Mouse (Mus musculus): Measurements from ENCODE around the gene Prox1. TPM values are rescaled to one million over a fixed set of nuclear protein-coding genes. Genes with fewer than 3 reads are reported as not detected.

Prox1 gene
- polyA plus RNA-seq, 1 experiment from 2014 or later: 16.4 TPM

DNA sequence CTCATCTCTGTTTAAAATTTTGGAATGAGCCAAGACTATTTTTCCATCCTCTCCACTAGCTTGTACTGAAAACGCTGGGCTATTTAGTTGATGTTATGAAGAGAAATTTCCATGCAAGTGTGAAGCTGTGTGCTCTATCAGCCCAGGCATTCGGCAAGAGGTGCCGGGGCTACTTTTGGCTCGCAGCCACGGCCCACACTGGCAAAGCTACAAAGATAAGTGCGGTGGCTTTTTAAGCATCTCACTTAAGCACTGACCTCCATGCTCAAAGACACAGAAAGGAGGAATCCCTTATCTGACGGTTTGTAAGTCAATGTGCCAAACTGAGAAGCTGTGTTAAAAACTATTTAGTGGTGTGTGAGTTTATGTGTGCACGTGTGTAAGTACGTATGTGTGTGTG is 26.9 kb downstream of the Prox1 start:
- peak; percentile 65 for ATAC-seq (replicated peaks; ENCODE audit: extremely low read depth, insufficient read depth, low FRiP score)
- peaks cover 30% of the 10 kb centered on the region for H3K4me1 ChIP-seq (ENCODE audit: control insufficient read depth, insufficient read depth, low read length)

DNA sequence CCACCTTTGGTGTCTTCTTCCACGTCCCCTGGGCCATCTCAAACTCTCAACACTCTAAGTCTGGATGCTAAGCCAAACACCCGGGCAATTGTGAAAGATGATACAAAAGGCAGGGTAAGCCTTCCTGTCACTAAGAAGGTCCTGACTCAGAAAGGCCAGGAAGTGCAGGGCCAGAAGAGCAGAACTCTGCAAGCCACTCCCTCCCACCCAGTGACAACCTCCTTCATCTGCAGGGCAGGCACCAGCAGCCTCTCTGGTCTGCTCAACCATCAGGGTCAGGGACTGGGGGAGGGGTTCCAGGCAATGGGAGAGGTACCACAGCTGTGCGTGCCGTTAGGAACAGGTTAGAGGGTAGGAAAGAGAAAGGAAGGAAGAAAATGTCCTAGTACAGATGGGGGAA is 27.9 kb downstream of the Prox1 start:
- H3K4me1 ChIP-seq (ENCODE audit: control insufficient read depth, insufficient read depth, low read length): peaks cover 28% of the 10 kb centered on the region
- 35% methylated on average over 4 of the region's 4 CpGs for WGBS

More for the DNA sequence above, 26.9 kb downstream of the Prox1 start:
- no peaks in the 10 kb centered on the region for H3K27me3 ChIP-seq (ENCODE audit: control insufficient read depth, insufficient read depth, low read length)
- peak overlapping the region; percentile 92 for H3K27ac ChIP-seq (ENCODE audit: low read length)
- peak overlapping the region; percentile 20; the same call in 1 of the 2 replicates for H3K4me2 ChIP-seq (ENCODE audit: low read depth, low read length)
- H3K4me3 ChIP-seq (ENCODE audit: low read length): no peak overlapping the region
- WGBS: 28% methylated on average over 9 of the region's 9 CpGs
- no peak overlapping the region; the same call in 1 of the 2 replicates for H3K9ac ChIP-seq (ENCODE audit: low read length)
- H3K36me3 ChIP-seq (ENCODE audit: control insufficient read depth, insufficient read depth): no peaks in the 10 kb centered on the region
- no peaks in the 10 kb centered on the region for H3K9me3 ChIP-seq (replicated peaks; ENCODE audit: control insufficient read depth, low read length)

DNA sequence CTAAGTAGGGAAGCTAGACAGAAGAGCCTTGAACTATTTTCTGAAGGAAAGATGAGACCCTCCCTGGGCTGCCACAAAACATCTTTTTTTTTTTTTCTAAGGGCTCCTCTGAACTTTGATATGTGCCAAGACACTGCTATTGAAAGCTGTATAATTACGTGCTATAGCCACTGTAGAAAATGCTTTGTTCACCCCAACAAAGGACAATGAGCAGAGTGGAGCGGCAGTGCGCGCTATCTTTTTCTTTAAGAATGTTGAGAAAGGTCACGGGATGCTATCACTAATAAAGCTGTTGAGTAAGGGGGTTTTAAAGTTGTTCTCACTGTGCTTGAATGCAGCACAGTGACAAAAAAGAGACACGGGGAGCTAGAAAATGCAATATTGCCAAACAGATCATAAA is 30.0 kb downstream of the Prox1 start:
- H3K4me1 ChIP-seq (ENCODE audit: control insufficient read depth, insufficient read depth, low read length): peaks cover 25% of the 10 kb centered on the region
- H3K27ac ChIP-seq (ENCODE audit: low read length): no peak overlapping the region
- H3K4me2 ChIP-seq (ENCODE audit: low read depth, low read length): no peak overlapping the region
- WGBS: 66% methylated on average over 6 of the region's 6 CpGs
- no peak for ATAC-seq (replicated peaks; ENCODE audit: extremely low read depth, insufficient read depth, low FRiP score)
- peaks cover 6% of the 10 kb centered on the region; the same call in 1 of the 2 replicates for H3K36me3 ChIP-seq (ENCODE audit: control insufficient read depth, insufficient read depth)
- H3K4me3 ChIP-seq (ENCODE audit: low read length): no peak overlapping the region
- H3K9ac ChIP-seq (ENCODE audit: low read length): no peak overlapping the region
- H3K9me3 ChIP-seq (replicated peaks; ENCODE audit: control insufficient read depth, low read length): no peaks in the 10 kb centered on the region
- no peaks in the 10 kb centered on the region for H3K27me3 ChIP-seq (ENCODE audit: control insufficient read depth, insufficient read depth, low read length)

More for the DNA sequence above, 27.9 kb downstream of the Prox1 start:
- peak overlapping the region; percentile 92 for H3K27ac ChIP-seq (ENCODE audit: low read length)
- H3K36me3 ChIP-seq (ENCODE audit: control insufficient read depth, insufficient read depth): peaks cover 6% of the 10 kb centered on the region; the same call in 1 of the 2 replicates
- no peak overlapping the region for H3K4me2 ChIP-seq (ENCODE audit: low read depth, low read length)
- no peak for ATAC-seq (replicated peaks; ENCODE audit: extremely low read depth, insufficient read depth, low FRiP score)
- H3K27me3 ChIP-seq (ENCODE audit: control insufficient read depth, insufficient read depth, low read length): no peaks in the 10 kb centered on the region
- H3K9ac ChIP-seq (ENCODE audit: low read length): no peak overlapping the region
- no peak overlapping the region for H3K4me3 ChIP-seq (ENCODE audit: low read length)
- H3K9me3 ChIP-seq (replicated peaks; ENCODE audit: control insufficient read depth, low read length): no peaks in the 10 kb centered on the region

GRCm38 (mm10) chr1:190139711-190140405 is 30.7 kb downstream of the Prox1 start:
- Histone ChIP-seq H3K27ac (ENCODE audit: low read length) (no peak overlapping the region), H3K36me3 (ENCODE audit: control insufficient read depth, insufficient read depth) (peaks cover 6% of the 10 kb centered on the region; the same call in 1 of the 2 replicates), H3K9me3 (replicated peaks; ENCODE audit: control insufficient read depth, low read length) (no peaks in the 10 kb centered on the region), H3K4me2 (ENCODE audit: low read depth, low read length) (no peak overlapping the region), H3K27me3 (ENCODE audit: control insufficient read depth, insufficient read depth, low read length) (no peaks in the 10 kb centered on the region), H3K4me1 (ENCODE audit: control insufficient read depth, insufficient read depth, low read length) (peaks cover 22% of the 10 kb centered on the region), H3K4me3 (ENCODE audit: low read length) (no peak overlapping the region), H3K9ac (ENCODE audit: low read length) (no peak overlapping the region)
- 83% methylated on average over 13 of the region's 13 CpGs for WGBS
- no peak for ATAC-seq (replicated peaks; ENCODE audit: extremely low read depth, insufficient read depth, low FRiP score)

DNA sequence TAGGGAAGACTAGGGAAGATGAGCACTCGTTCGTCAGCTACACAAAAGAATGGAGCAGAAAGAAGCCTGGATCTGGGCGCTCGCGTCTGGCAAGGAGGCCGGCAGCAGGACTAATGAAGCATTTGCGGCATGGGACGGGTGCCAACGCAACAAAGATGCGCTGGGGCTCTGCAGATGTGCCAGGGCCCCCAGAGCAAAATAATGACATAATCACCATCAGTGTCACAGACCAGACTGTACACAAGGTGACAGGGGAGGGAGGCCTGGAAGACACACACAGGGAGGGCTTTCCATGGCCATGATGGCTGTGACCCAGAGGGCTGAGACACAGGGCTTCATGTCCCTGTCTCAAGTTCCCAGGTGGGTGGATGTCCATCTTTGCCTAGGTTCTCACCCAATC is 32.6 kb downstream of the Prox1 start:
- peaks cover 11% of the 10 kb centered on the region; the same call in 1 of the 2 replicates for H3K36me3 ChIP-seq (ENCODE audit: control insufficient read depth, insufficient read depth)
- peaks cover 8% of the 10 kb centered on the region; the same call in 1 of the 2 replicates for H3K4me1 ChIP-seq (ENCODE audit: control insufficient read depth, insufficient read depth, low read length)
- no peak overlapping the region for H3K27ac ChIP-seq (ENCODE audit: low read length)
- WGBS: 78% methylated on average over 10 of the region's 10 CpGs
- no peak for ATAC-seq (replicated peaks; ENCODE audit: extremely low read depth, insufficient read depth, low FRiP score)
- H3K9me3 ChIP-seq (replicated peaks; ENCODE audit: control insufficient read depth, low read length): no peaks in the 10 kb centered on the region
- no peak overlapping the region for H3K4me2 ChIP-seq (ENCODE audit: low read depth, low read length)
- no peak overlapping the region for H3K4me3 ChIP-seq (ENCODE audit: low read length)
- no peaks in the 10 kb centered on the region for H3K27me3 ChIP-seq (ENCODE audit: control insufficient read depth, insufficient read depth, low read length)
- H3K9ac ChIP-seq (ENCODE audit: low read length): no peak overlapping the region

GRCm38 (mm10) chr1:190132897-190133296 is 37.6 kb downstream of the Prox1 start:
- H3K27ac ChIP-seq (ENCODE audit: low read length): no peak overlapping the region
- 70% methylated on average over 4 of the region's 4 CpGs for WGBS

DNA sequence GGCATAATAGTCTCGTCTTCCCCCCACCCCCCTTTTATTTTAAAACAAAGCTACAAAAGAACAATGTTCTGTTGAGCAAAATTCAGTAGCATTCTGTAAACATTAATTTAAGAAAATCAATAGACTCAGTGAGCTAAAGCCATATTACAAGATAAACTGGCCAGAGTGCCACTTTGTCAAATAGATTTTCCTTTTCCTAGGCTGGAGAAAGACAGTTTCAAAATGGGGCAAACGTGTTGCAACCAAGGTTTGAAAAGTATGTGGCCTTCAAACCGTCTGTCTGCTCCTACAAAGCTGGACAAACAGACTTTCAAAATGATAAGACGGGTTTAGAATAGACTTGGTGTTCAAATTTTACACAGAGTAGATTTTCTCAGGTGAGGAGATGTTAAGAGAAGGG is 39.6 kb downstream of the Prox1 start:
- Histone ChIP-seq H3K4me1 (ENCODE audit: control insufficient read depth, insufficient read depth, low read length) (peaks cover 26% of the 10 kb centered on the region), H3K36me3 (ENCODE audit: control insufficient read depth, insufficient read depth) (0 out of 2 replicates have a peak, but pooled peaks cover 5% of the 10 kb centered on the region), H3K27me3 (ENCODE audit: control insufficient read depth, insufficient read depth, low read length) (no peaks in the 10 kb centered on the region), H3K27ac (ENCODE audit: low read length) (no peak overlapping the region), H3K9me3 (replicated peaks; ENCODE audit: control insufficient read depth, low read length) (no peaks in the 10 kb centered on the region), H3K9ac (ENCODE audit: low read length) (no peak overlapping the region), H3K4me3 (ENCODE audit: low read length) (no peak overlapping the region), H3K4me2 (ENCODE audit: low read depth, low read length) (no peak overlapping the region)
- ATAC-seq (replicated peaks; ENCODE audit: extremely low read depth, insufficient read depth, low FRiP score): no peak
- WGBS: 61% methylated on average over 4 of the region's 4 CpGs

More at GRCm38 (mm10) chr1:190132897-190133296, 37.6 kb downstream of the Prox1 start:
- no peak overlapping the region for H3K4me2 ChIP-seq (ENCODE audit: low read depth, low read length)
- H3K4me3 ChIP-seq (ENCODE audit: low read length): no peak overlapping the region
- no peak overlapping the region for H3K9ac ChIP-seq (ENCODE audit: low read length)
- no peaks in the 10 kb centered on the region for H3K27me3 ChIP-seq (ENCODE audit: control insufficient read depth, insufficient read depth, low read length)
- peaks cover 14% of the 10 kb centered on the region for H3K4me1 ChIP-seq (ENCODE audit: control insufficient read depth, insufficient read depth, low read length)
- peaks cover 7% of the 10 kb centered on the region; the same call in 1 of the 2 replicates for H3K36me3 ChIP-seq (ENCODE audit: control insufficient read depth, insufficient read depth)
- H3K9me3 ChIP-seq (replicated peaks; ENCODE audit: control insufficient read depth, low read length): no peaks in the 10 kb centered on the region
- no peak for ATAC-seq (replicated peaks; ENCODE audit: extremely low read depth, insufficient read depth, low FRiP score)

- WGBS: 59% methylated on average over 7 of the region's 7 CpGs
- H3K4me3 ChIP-seq (ENCODE audit: low read length): no peak overlapping the region
- 0 out of 2 replicates have a peak, but pooled peaks cover 4% of the 10 kb centered on the region for H3K36me3 ChIP-seq (ENCODE audit: control insufficient read depth, insufficient read depth)
- no peak overlapping the region for H3K9ac ChIP-seq (ENCODE audit: low read length)
- H3K4me1 ChIP-seq (ENCODE audit: control insufficient read depth, insufficient read depth, low read length): peaks cover 34% of the 10 kb centered on the region
- no peaks in the 10 kb centered on the region for H3K9me3 ChIP-seq (replicated peaks; ENCODE audit: control insufficient read depth, low read length)
- H3K27me3 ChIP-seq (ENCODE audit: control insufficient read depth, insufficient read depth, low read length): no peaks in the 10 kb centered on the region
- no peak overlapping the region for H3K4me2 ChIP-seq (ENCODE audit: low read depth, low read length)
- ATAC-seq (replicated peaks; ENCODE audit: extremely low read depth, insufficient read depth, low FRiP score): no peak
- peak overlapping the region; percentile 97 for H3K27ac ChIP-seq (ENCODE audit: low read length)
Observed at GRCm38 (mm10) chr1:190129553-190129952, 41.0 kb downstream of the Prox1 start.

DNA sequence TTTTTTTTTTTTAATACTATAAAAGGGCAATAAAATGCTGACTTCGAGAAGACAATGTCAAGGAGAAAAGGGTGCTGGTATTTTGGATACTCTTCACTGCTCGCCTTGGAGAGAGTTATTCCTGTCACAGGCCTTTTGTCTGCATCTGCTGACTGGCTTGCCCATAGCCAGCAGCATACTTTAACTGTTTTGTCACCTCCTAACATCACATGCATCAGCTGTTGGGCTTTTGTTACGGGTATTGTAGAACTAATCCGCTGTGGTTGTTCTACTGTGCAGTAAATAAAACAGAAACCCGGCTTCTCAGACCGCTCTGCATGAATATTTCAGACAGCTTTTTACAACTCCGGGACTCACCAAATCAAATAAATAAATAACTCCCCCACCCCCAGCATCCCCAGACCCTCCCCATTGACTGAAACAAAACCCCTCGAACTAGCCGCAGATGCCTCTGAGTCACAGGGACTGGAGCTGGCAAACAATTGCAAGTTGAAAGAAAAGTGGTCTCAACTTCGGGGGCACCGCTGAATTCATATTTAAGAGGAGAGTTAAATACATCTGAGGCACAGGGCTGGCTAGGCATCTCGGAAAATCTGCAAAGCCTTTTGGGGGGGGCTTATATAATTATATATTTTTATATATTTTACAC is 41.7 kb downstream of the Prox1 start:
- Histone ChIP-seq H3K36me3 (ENCODE audit: control insufficient read depth, insufficient read depth) (no peaks in the 10 kb centered on the region), H3K9me3 (replicated peaks; ENCODE audit: control insufficient read depth, low read length) (no peaks in the 10 kb centered on the region), H3K4me2 (ENCODE audit: low read depth, low read length) (peak overlapping the region; percentile 5; the same call in 1 of the 2 replicates), H3K27ac (ENCODE audit: low read length) (peak overlapping the region; percentile 97), H3K4me3 (ENCODE audit: low read length) (no peak overlapping the region), H3K4me1 (ENCODE audit: control insufficient read depth, insufficient read depth, low read length) (peaks cover 42% of the 10 kb centered on the region), H3K27me3 (ENCODE audit: control insufficient read depth, insufficient read depth, low read length) (no peaks in the 10 kb centered on the region), H3K9ac (ENCODE audit: low read length) (peak overlapping the region; percentile 61; the same call in 1 of the 2 replicates)
- ATAC-seq (replicated peaks; ENCODE audit: extremely low read depth, insufficient read depth, low FRiP score): peak; percentile 59
- 37% methylated on average over 12 of the region's 12 CpGs for WGBS

Data from heart, embryonic 16.5 days (tissue).